Mouse (Mus musculus) cortical plate, adult 2 months (tissue): ENCODE results near the gene Prkar1b.

Experiments
- CTCF ChIP-seq: fragments of 200-500 bp; IDR thresholded peaks from 2 replicates; pipeline ENCODE4 v1.5.1; 2011; ENCODE audit warnings: mild to moderate bottlenecking, control low read depth, low read length; ENCODE audit not compliant: insufficient read depth; ENCODE audit errors: extremely low read depth
- POLR2A ChIP-seq: fragments of 200-500 bp; IDR thresholded peaks from 2 replicates; pipeline ENCODE4 v1.6.1; 2011; ENCODE audit warnings: mild to moderate bottlenecking, low read length, control low read depth; ENCODE audit not compliant: insufficient read depth; ENCODE audit errors: extremely low read depth

DNA sequence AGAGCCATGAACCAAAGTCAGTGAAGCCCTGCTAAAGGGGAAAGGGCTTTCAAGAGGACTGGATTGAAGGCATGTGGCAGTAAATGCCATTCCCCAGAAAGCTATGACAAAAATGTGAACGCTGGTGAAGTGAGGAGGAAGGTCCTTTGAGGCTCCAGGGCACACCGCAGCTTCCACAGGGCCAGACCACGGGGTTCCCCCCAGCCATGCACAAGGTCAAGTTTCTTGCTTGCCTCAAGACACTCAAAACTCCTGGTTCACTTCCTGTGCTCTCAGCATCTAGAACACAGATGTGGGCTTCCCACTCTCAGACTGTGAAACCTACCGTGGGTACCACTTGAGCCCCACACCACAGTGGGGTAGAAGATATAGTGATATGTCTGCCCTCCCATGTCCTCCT lies 106.3 kb downstream of the Prkar1b start:
- TF ChIP-seq CTCF (no peak), POLR2A (no peak)
